Mouse (Mus musculus): ENCODE results near the gene Cmtm4.

Gene Cmtm4

DNA sequence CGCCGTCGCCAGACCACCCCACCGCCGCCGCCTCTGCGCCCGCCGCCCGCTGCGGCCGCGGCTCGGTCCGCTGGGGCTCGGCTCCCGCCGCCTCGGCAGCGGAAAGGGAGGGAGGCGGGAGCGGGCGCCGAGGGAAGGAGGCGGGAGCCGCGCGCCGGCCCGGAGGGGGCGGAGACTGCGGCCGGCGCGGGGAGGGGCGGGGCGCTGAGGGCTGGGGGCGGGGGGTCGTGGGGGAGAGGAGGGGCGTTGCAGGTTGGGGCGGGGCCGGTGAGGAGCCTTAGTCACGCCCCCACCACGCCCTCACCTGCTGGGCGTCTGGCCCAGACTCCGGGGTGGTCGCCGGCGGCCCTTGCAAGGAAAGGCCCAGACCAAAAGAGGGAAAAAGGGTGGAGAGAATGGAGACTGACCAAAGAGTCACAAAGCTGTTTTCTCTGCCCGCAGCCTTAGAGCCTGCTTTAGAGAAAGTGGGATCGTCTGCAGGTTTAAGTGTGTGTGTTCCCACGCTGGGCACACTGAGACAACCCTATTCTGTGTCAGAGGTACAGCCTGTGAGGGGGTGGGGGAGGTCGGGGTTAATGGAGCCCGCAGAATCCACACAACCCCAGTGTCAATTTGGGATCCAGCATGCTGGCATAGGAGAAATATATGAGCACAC, at the start of gene Cmtm4:
Gene Cmtm4, minus strand, starts transcription at position 105 of the 655 bp plus-strand sequence.
- in situ Hi-C loops (cut with MboI), result no loop called here

DNA sequence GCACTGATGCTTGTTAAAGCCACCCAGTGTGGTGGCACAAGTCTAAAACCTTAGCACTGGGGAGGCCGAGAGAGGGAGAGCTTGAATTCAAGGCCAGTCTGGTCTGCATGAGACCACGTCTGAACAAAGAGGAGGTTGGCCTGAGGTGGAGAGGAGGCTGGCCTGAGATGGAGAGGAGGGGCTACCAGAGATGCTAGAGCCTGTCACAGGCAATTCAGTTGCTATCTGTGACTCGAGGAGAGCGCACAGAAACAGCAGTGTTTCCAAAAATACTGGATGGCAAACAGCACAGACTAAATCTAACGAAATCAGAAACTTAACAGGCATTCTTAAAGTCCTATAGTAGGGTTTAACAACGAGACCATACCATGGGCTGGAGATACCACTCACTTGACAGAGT, 49.6 kb upstream of the Cmtm4 start:
- in situ Hi-C loops (cut with MboI), result loop anchor here (10.0 kb wide), 1 partner anchor 200 kb away; the partner anchor contains the start of gene Tk2

DNA sequence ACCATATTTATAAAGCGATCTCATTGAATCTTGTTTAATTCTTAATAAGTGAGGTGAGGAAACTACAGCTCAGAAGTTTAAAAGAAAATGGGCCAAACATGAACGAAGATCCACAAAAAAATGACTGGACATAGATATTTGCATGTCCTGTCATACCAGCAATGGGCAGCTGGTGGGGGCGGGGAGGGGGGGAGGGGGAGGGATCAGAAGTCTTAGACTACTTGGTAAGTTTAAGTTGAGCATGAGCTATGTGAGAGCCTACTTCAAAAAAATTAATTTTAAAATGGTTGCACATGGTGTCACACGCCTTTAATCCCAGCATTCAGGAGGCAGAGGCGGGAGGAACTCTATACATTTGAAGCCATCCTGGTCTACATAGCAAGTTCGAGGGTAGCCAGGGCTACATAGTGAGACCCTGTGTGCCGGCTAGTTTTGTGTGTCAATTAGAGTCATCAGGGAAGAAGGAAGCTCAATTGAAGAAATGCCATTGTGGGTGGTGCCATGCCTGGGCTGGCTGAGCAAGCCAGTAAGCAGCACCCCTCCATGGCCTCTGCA, 47.6 kb upstream of the Cmtm4 start:
- in situ Hi-C loops (cut with MboI), result loop anchor here (5.0 to 10.0 kb wide), 2 partner anchors 101 to 198 kb away; partner anchors contain the start of gene Tk2

DNA sequence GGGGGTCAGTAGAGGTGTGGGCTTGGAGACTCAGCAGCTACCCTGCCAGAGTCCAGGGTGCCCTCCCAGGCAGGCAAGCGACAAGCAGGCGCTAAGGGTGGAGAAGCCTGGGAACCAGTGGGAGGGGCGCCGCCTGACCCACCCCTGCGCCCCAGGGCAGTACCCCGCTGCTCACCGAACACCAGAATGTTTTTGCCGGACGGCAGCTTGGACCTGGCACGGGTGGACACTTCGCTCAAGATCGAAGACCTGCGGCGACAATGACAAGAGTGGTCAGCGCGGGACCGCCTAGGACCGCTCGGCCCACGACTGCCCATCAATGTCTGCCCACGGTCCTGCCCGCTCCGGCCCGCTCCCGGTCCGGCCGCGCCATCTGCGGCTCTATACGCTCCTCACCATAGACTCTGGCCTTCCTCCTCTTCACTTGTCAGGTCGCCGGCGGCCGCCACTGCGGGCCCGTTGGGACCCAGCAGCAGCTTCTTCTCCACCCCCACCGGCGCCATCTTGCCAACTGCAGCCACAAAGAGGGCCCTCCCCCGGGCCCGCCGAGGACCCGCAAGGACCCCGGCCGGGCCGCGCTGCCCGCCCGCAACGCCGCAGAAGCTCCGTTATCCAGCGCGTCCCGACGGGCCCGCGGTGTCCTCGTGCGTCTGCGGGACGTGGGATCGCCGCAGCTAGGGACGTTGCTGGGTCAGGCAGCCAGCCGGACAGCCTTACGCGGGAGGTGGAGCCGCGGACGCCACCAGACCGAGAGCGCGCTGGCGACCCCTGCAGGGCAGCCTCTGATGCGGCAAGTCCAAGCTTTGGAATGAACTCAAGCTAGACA, 46.9 kb upstream of the Cmtm4 start, which contains the start of gene Dync1li2:
Gene Dync1li2, minus strand, starts transcription at position 749 of the 826 bp plus-strand sequence.
- in situ Hi-C loops (cut with MboI), result loop anchor here (5.0 to 10.0 kb wide), 2 partner anchors 100 to 198 kb away; partner anchors contain the start of gene Tk2

DNA sequence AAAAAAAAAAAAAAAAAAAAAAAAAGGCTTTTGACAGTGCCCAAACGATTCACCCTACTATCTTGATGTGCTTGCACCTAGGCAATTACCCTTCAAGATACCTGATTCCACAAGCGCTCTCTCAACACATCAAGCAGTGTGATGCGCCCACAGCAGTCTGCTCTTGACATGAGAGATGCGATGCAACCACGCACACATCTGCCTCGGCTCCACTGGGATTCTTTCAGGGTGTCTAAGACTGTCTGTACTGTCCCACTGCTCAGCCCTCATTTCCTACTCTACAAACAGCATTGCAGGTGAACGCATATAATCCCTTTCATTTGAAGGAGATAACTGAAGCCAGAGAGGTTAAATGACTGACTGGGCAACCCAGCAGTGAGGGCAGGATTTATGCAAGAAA, 46.0 kb upstream of the Cmtm4 start:
- in situ Hi-C loops (cut with MboI), result loop anchor here (5.0 to 10.0 kb wide), 2 partner anchors 99 to 197 kb away; partner anchors contain the start of gene Tk2

DNA sequence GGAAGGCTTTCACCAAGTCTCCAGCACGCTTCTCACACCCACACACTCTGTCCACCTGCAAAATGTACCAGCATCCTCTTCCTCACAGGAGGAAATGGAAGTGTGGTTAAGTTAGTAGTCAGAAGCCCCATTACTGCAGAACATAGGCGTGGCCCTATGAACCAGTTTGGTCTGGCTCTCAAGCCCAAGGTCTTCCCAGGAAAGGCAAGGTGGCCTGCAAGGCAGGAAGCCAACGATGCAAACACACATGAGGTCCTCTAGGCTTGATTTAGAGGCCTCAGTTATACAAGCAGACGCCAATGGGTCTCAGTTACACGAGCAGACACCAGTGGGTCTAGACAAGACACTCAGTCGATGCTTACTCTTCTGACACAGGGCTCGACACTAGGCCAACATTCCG, 43.9 kb upstream of the Cmtm4 start:
- in situ Hi-C loops (cut with MboI), result no loop called here

DNA sequence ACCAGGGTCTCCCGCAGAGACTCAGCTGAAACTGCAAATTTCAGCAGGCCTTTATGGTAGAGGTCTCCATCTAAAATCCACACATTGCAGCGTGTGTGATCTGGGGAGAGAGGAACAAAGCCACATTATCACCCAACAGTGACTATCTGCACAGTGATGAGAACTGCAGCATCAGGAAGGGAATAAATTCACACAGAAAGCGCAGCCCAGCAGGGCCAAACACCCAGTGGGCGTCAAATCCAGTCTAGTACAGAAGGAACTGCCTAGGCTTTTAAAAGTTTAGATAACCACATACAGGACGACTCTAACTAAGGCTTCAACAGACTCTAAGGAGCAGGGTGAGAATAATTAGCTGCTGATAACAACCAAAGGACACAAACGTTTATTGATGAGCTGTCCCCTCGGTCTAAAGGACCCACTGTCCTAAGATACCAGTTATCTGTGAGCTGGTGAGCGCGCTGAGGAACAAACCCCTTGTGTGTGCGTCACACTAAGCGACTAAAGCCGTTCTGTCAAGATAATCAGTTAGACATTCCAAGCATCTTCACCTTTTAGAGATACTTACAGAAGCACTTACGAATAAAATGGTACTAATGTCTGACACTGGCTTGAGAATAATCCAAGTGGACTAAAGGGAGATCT, 42.0 kb upstream of the Cmtm4 start:
- in situ Hi-C loops (cut with MboI), result no loop called here

DNA sequence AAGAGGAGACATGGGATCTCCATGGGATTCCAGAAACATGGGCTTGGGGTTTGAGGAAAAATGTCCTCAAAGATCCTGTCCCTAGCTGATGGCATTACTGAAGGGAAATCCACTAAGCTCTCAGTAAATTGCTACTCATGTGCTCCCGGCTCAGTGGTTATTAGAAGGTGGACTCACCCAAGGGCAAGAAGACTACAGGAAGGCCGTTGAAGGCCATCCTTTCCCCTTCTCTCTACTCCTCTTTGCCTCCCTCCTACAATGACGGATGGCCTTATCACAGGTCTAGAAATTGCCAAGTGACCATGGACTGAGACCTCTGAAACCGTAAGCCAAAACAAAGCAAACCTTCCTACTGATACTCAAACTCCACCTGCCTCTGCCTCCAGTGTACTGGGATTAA, 41.0 kb upstream of the Cmtm4 start:
- in situ Hi-C loops (cut with MboI), result no loop called here

DNA sequence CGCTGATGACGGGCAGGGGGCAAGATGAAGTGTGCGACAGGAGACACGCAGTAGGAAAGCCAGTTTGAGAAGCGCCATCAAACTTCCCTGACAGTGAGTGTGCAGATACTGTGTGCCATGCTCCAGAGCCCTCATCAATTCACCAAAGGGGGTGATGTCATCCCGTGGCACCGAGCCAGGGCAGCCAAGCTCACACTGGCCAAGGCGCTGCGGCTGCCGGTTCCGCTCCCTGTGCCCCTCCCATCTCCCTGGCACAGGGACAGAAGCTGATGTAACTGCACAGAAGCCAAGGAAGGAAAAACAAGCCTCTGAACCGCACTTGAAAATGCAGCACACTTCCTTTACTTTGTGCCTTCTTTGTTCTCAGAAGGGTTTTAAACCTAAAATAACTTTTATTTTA, 40.4 kb upstream of the Cmtm4 start:
- in situ Hi-C loops (cut with MboI), result no loop called here

DNA sequence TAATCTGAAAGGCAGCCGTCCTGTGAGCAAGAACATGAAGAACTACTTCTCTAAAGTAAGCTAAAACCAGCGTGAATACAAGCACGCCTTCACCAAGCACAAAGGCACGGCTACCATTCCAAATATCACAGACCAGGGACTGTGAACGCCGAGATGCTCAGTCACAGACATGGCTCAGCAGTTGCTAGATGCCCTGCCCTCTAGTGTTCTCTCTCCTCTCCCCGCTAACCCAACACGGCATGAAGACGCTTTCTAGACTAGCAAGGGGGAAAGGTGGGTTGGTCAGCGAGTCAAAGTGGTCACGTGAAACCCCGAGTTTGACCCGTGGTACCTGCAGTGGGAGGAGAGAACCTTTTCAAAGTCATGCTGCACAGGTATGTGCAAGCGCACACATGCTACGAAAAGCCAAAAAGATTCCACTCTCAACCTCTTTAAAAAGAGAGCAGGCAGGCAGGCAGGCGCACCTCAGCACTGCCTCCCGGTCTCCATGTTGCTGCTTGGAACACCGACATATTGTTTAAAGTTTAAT, 39.3 kb upstream of the Cmtm4 start:
- in situ Hi-C loops (cut with MboI), result no loop called here

DNA sequence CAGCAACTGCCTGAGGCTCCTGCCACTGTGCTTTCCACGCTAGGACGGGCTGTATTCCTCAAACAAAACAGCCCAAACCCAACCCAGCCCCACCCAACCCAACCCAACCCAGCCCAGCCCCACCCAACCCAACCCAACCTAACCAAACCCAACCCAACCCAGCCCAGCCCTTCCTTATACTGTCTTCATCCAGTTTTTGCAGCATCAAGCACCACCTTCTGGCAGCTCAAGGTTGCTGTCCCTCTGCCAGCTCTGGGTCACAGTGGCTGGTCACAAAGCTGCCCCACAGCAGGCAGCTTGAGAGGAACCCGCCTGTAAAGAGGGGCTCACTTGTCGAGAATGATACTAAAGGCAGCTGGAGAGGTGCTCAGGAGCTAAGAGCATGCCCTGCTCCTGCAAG, 38.7 kb upstream of the Cmtm4 start:
- in situ Hi-C loops (cut with MboI), result no loop called here

DNA sequence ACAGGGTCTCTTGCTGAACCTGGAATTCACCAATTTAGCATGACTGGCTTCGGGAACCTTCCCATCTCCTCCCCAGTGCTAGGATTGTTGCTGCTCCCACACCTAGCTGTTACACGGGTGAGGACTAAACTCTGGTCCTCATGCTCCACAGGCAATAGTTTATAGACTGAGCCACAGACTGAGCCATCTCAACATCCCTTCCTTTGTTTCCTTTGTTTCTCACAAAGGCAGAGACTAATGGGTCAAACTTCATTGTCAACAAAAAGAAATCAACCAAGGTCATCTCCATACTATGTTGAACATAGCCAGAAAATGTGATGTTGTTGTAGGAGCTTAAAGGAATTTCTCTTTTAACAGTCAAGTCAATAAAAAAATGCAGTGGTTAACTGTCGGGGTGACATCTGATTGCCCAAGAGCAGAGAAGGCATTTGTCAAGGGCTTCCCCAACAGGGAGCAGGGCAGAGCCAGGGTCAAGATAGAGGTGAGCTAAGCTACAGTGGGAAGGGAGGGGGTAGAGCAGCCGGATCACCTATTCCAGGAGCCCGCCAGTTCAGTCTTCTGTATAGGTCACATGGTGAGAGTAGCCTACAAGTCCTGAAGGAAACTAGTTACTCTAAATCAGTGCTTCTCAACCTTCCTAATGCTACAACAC, 37.7 kb upstream of the Cmtm4 start:
- in situ Hi-C loops (cut with MboI), result no loop called here

DNA sequence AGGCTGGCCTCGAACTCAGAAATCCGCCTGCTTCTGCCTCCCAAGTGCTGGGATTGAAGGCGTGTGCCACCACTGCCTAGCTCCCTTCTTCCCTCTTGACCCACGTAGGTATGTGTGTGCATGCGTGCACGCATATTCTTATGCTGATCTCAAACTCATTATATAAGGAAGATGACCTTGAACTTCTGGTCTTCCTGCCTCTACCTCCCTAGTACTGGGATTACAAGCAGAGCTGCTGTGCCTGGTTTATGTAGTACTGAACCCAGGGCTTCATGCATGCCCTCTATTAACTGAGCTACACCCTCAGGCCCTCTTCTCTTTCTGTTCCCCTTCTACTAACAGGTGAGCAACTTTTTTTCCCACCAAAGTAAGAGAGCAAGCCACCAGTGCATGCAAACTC, 37.0 kb upstream of the Cmtm4 start:
- in situ Hi-C loops (cut with MboI), result no loop called here

DNA sequence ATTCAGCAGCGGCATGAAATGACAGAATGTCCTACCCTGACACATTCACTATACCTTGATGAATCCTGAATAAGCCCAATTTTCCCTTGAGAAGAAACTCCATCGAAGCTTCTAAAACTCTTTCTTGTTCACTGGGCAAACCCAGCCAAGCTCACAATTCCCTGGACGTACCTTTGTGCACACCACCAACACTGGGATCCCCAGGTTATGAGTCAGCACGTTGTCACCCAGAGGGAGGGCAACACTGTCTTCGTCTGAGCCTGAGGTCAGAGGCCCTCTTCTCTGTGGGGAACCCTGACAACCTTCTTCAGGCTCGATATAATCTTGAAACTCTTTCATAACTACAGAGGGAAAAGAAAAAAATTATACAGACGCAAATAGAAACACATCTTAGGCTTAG, 34.6 kb upstream of the Cmtm4 start:
- in situ Hi-C loops (cut with MboI), result no loop called here

DNA sequence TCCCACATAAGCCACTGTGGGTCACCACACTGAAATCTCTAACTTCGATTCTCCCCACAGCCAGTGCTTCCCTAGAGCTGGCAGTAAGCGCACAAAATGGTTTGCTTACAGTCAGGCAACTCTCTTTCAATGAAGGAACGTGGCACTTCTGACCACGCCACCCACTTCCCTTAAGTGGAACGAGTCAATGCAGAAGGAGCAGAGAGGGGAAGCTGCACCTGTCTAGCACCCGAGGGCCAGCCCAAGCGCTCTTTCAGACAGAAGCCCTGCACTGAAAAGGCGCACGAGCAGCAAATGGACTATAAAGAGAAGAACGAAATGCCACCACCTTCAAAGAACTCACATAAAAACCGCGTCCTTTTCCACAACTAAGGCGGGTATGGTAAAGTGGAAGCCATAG, 32.1 kb upstream of the Cmtm4 start:
- in situ Hi-C loops (cut with MboI), result no loop called here

DNA sequence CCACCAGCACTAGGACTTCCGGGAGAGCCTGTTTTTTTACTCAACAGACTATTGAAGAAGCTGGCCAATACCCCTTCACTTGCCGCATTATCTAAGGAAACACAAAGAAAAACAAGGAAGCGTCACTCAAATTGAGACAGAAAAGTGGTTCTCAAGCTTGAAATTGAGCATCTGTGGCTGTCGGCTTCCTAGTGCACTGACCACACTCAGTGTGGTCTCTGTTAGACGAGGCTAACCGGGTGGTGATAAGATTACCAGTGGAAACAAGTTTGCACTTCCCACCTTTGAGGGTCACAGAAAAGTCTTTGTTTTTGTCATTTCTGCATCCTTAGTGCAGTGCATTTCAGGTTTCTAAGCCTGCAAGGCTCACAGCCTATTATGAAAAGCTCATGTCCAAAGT, 26.7 kb upstream of the Cmtm4 start:
- in situ Hi-C loops (cut with MboI), result no loop called here

DNA sequence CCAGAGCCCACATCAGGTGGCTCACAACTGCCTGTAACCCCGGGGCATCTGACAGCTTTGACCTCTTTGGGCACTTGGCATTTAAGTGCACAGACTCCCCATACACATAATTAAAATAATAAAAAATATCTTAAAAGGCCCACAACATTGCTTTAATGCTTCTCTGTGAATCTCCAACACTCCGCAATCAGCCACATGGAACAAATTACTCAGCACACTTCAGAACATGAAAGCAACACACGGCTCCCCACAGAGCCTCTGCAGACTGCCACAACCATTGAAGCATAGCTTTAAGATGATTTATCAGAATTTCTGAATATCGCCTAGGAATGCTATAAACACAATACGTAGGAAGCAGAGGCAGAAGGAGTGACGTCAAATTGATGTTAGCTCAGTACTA, 20.4 kb upstream of the Cmtm4 start:
- in situ Hi-C loops (cut with MboI), result no loop called here

DNA sequence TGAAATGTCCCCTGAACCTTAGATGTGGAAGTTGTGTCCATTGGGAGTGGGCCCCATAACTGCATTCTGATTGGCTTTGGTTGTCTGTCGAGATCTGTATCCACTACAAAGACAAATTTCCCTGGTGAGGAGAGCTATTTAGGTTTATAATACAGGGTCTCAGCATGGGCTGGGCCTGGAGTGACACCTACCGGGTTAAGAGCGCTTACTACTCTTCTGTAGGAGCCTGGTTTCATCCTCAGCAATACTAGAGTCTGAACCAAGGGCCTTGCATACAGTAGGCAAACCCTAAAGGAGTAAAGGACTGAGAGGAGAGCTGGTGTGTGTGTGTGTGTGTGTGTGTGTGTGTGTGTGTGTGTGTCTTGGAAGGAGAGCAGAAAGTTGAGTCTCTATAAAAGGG, 18.6 kb upstream of the Cmtm4 start:
- in situ Hi-C loops (cut with MboI), result no loop called here

DNA sequence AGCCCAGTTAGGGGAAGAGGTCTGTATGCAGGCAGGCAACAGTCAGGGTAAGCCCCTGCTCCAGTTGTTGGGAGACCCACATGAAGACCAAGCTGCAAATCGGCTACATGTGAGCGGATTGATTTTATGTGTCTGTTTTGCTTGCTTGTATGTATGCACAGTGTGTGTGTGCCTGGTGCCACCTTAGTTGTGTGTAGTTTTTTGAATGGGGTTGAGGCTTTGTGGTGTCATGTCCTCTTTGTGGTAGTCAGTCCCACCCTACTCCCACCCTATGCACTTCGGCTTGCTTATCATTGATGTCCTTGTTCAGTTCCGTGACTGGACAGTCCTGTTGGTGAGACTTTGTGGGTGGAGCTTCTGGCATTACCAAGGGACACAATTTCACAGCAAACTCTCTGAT, 18.2 kb upstream of the Cmtm4 start:
- in situ Hi-C loops (cut with MboI), result no loop called here

DNA sequence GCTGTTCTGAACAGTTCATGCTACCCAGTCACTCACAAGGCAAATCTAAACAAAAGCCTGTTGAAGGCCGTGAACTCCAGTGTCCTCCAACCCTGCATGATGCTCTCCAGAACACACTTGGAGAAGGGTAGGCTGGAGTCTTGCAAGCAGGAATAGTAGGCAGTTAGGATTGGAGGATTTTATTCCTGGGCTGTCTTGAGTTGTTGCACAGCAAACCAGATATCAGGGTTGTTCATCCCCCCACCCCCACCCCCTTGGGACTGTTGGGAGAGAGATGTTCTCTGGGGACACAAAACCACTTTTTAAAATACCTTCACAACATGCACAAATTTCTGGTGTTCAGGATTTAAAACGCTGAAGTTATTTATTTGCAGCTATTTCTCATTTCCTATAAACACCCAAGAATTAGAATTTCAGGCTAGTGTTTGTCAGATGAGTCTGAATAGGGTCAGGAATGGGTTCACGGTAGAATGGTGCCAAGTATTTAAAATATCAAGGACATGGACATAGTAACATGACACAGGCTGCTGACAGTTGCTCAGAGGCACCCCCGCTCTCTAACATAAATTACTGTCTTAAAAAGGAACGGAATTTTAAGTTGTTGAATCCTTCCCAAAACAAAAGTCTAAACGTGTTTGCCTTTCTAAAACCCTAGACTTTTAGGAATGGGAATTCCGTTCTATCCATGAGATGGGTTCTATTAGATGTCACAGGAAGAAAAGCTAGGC, 17.4 kb upstream of the Cmtm4 start:
- in situ Hi-C loops (cut with MboI), result no loop called here

DNA sequence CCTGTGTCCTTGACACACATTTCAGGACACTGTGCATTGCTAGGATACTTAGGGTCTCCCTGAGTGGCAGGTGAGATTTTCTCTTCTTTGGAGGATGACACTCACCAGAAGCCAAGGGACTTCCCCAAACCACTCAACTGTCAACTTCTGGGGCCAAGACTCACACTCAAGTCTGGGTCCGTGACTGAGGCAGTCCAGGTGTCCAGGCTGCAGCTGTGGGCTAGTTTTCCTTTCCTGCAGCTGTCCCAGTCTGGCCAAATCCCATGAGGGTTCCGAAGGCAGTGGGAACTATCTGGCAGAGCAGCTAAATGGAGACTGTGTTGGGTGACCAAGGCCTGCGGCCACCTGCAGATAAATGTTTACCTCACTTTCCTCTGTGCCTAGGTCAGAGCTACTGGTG, 16.4 kb upstream of the Cmtm4 start:
- in situ Hi-C loops (cut with MboI), result no loop called here

All from mature B cell (primary cell).